Mouse (Mus musculus) intestine, embryonic 16.5 days (tissue): ENCODE measurements around the gene Ubap2l. TPM values are rescaled to one million over a fixed set of nuclear protein-coding genes. Genes with fewer than 3 reads are reported as not detected.

Experiments
- ATAC-seq: fragments of 200-750 bp; cut with Nextera tagmentation; 2 replicates; pipeline ENCODE4 v1.8.0; 2017; ENCODE audit warnings: moderate TSS enrichment, moderate library complexity
- H3K27ac ChIP-seq: fragments of 300-500 bp; sonication (generic); 2 replicates; pipeline ENCODE4 v1.5.1; 2014; ENCODE audit warnings: mild to moderate bottlenecking, low read length
- H3K27me3 ChIP-seq: fragments of 300-500 bp; sonication (generic); replicated peaks from 2 replicates; pipeline ENCODE4 v1.6.1; 2014; ENCODE audit warnings: low read length, control low read depth, mixed read lengths; ENCODE audit not compliant: control insufficient read depth, insufficient read depth
- H3K36me3 ChIP-seq: fragments of 300-500 bp; sonication (generic); 2 replicates; pipeline ENCODE4 v1.6.1; 2014; ENCODE audit warnings: low read length, control low read depth; ENCODE audit not compliant: control insufficient read depth, insufficient read depth
- H3K4me1 ChIP-seq: fragments of 300-500 bp; sonication (generic); 2 replicates; pipeline ENCODE4 v1.6.1; 2014; ENCODE audit warnings: low read length, control low read depth, mixed read lengths; ENCODE audit not compliant: control insufficient read depth, insufficient read depth
- H3K4me2 ChIP-seq: fragments of 300-500 bp; sonication (generic); 2 replicates; pipeline ENCODE4 v1.6.1; 2014; ENCODE audit warnings: low read depth, low read length, control low read depth
- H3K4me3 ChIP-seq: fragments of 300-500 bp; sonication (generic); 2 replicates; pipeline ENCODE4 v1.5.1; 2014; ENCODE audit warnings: mild to moderate bottlenecking, low read length
- H3K9ac ChIP-seq: fragments of 300-500 bp; sonication (generic); 2 replicates; pipeline ENCODE4 v1.6.1; 2014; ENCODE audit warnings: low read depth, low read length
- H3K9me3 ChIP-seq: fragments of 300-500 bp; sonication (generic); 2 replicates; pipeline ENCODE4 v1.6.1; 2016; ENCODE audit warnings: low read length, control low read depth; ENCODE audit not compliant: control insufficient read depth
- WGBS: fragments of 180-500 bp; shearing (Covaris S2); extraction: QIAGEN DNeasy Blood & Tissue Kit; methylation state at CpG from one replicate; pipeline ENCODE4 v1.1.7; 2014; 5-methylcytosine and 5-hydroxymethylcytosine counted together
- microRNA counts: library from miRNA; unstranded; fragments of <30 nt; microRNA quantifications from one replicate; lab custom pipeline; 2016
- microRNA-seq: library from miRNA; unstranded; fragments of <30 nt; microRNA quantifications from one replicate; pipeline ENCODE4, GENCODE M21; 2016
- polyA plus RNA-seq: library from polyadenylated mRNA; unstranded; fragments of >200 nt; fragmentation: Nextera tagmentation; extraction: Ambion mirVana; gene quantifications from 2 replicates; pipeline ENCODE4 v1.2.1, GENCODE M21; 2015

Gene Ubap2l
- polyA plus RNA-seq, 1 experiment from 2014 or later: 146 TPM

- no peak overlapping the region for H3K4me3 ChIP-seq
- no peaks in the 10 kb centered on the region for H3K9me3 ChIP-seq
- H3K27ac ChIP-seq: no peak overlapping the region
- no peak overlapping the region for H3K9ac ChIP-seq
- H3K4me2 ChIP-seq: no peak overlapping the region
- H3K36me3 ChIP-seq: 0 out of 2 replicates have a peak, but pooled peaks cover 2% of the 10 kb centered on the region
- WGBS: 91% methylated on average over 7 of the region's 7 CpGs
- no peaks in the 10 kb centered on the region for H3K27me3 ChIP-seq
- peaks cover 13% of the 10 kb centered on the region for H3K4me1 ChIP-seq
- ATAC-seq: no peak
Observed at GRCm38 (mm10) chr3:89956177-89956971, 96.1 kb downstream of the Ubap2l start.

GRCm38 (mm10) chr3:89953420-89953819 is 99.0 kb downstream of the Ubap2l start:
- WGBS: 2% methylated on average over 4 of the region's 4 CpGs
- Histone ChIP-seq H3K4me2 (no peak overlapping the region), H3K9ac (no peak overlapping the region), H3K27me3 (no peaks in the 10 kb centered on the region), H3K36me3 (0 out of 2 replicates have a peak, but pooled peaks cover 2% of the 10 kb centered on the region), H3K27ac (no peak overlapping the region), H3K9me3 (no peaks in the 10 kb centered on the region), H3K4me3 (no peak overlapping the region), H3K4me1 (no peaks in the 10 kb centered on the region)
- peak; percentile 36; the same call in 1 of the 2 replicates for ATAC-seq

MicroRNA genes within 50 kb of the gene (microRNA counts, 519-probe panel; counts per million panel counts)
- 2,980 counts per million, percentile 75 among the panel's probes with 10 or more counts for microRNA mmu-miR-190b (lab: Ali Mortazavi, UCI)

Small RNAs within 50 kb of the gene (microRNA-seq; reads per million reads assigned to microRNA genes)
- gene Mir190b: 18.9 reads per million, percentile 29 among the genes with 10 or more reads in this experiment
- not detected for gene Mir7669

Other genes with a start within 250 kb of the Ubap2l start
- gene She, start 221.3 kb downstream of the Ubap2l start, polyA plus RNA-seq: 2.3 and 2.6 TPM in 2 replicates
- gene Il6ra, start 139.4 kb downstream of the Ubap2l start, polyA plus RNA-seq: 3.0 and 3.4 TPM in 2 replicates
- 6.2 and 6.9 TPM in 2 replicates for gene Atp8b2, start 89.1 kb downstream of the Ubap2l start, polyA plus RNA-seq
- gene Hax1, start 53.8 kb downstream of the Ubap2l start, polyA plus RNA-seq: 124 and 135 TPM in 2 replicates
- gene 4933434E20Rik, start 992 bp downstream of the Ubap2l start, polyA plus RNA-seq: 194 and 199 TPM in 2 replicates
- 532 and 565 TPM in 2 replicates for gene Tpm3, start 20.0 kb upstream of the Ubap2l start, polyA plus RNA-seq
- 0.16 and 0.17 TPM in 2 replicates for gene Nup210l, start 51.5 kb upstream of the Ubap2l start, polyA plus RNA-seq
- 1,326 and 1,461 TPM in 2 replicates for gene Rps27, start 161.0 kb upstream of the Ubap2l start, polyA plus RNA-seq
- 18.6 and 22.0 TPM in 2 replicates for gene Rab13, start 161.1 kb upstream of the Ubap2l start, polyA plus RNA-seq
- 110 and 114 TPM in 2 replicates for gene Jtb, start 179.0 kb upstream of the Ubap2l start, polyA plus RNA-seq
- 16.0 and 18.9 TPM in 2 replicates for gene Creb3l4, start 190.9 kb upstream of the Ubap2l start, polyA plus RNA-seq
- 94.5 and 127 TPM in 2 replicates for gene Slc39a1, start 195.5 kb upstream of the Ubap2l start, polyA plus RNA-seq
- 19.1 and 20.1 TPM in 2 replicates for gene Crtc2, start 201.5 kb upstream of the Ubap2l start, polyA plus RNA-seq
- 2.3 and 2.4 TPM in 2 replicates for gene Dennd4b, start 212.6 kb upstream of the Ubap2l start, polyA plus RNA-seq
- 6.4 and 8.9 TPM in 2 replicates for gene Gatad2b, start 240.6 kb upstream of the Ubap2l start, polyA plus RNA-seq